Mouse (Mus musculus): Measurements from ENCODE around the gene AC170998.1. TPM values are rescaled to one million over a fixed set of nuclear protein-coding genes. Genes with fewer than 3 reads are reported as not detected.
A peak's percentile ranks its signal among the peaks of the same experiment; 100 is the strongest.

Gene AC170998.1
- 2.6 and 3.3 TPM in 2 replicates for polyA plus RNA-seq (2016; fragmentation: Nextera tagmentation; extraction: Ambion mirVana)

DNA sequence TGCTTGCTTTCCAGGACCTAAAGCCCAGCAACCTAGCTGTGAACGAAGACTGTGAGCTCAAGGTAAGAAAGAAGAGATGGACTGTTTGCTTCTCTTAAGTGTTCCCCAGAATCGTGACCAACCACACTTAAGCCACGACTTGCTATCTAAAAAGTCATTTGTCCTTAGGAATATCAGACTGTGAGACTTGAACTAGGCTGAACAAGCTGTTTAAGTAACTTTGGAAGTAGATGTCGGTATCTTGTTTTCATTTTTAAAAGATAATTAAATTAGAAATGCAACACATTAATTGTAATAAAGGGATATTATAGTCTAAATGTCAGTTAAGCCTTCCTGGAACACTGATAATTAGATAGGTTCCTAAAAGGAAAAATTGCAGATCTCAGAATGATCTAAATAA is at the start of gene AC170998.1:
Gene AC170998.1 (plus strand): TSS at position 301 of the 400 bp plus-strand sequence.
- H3K27ac ChIP-seq: no peak within 1 kb of the TSS
- H3K4me2 ChIP-seq (replicated peaks): no peak within 1 kb of the TSS
- no peak within 1 kb of the TSS for H3K4me3 ChIP-seq
- H3K9ac ChIP-seq: no peak within 1 kb of the TSS
- H3K9me3 ChIP-seq: no peaks in the 10 kb centered on the region
- peaks cover 70% of the 10 kb centered on the region for H3K36me3 ChIP-seq
- no peaks in the 10 kb centered on the region for H3K27me3 ChIP-seq (replicated peaks)
- 95% methylated on average over 4 of the region's 4 CpGs for WGBS
- H3K4me1 ChIP-seq: no peaks in the 10 kb centered on the region
- no peak for ATAC-seq (ENCODE audit: low FRiP score, low read depth)

DNA sequence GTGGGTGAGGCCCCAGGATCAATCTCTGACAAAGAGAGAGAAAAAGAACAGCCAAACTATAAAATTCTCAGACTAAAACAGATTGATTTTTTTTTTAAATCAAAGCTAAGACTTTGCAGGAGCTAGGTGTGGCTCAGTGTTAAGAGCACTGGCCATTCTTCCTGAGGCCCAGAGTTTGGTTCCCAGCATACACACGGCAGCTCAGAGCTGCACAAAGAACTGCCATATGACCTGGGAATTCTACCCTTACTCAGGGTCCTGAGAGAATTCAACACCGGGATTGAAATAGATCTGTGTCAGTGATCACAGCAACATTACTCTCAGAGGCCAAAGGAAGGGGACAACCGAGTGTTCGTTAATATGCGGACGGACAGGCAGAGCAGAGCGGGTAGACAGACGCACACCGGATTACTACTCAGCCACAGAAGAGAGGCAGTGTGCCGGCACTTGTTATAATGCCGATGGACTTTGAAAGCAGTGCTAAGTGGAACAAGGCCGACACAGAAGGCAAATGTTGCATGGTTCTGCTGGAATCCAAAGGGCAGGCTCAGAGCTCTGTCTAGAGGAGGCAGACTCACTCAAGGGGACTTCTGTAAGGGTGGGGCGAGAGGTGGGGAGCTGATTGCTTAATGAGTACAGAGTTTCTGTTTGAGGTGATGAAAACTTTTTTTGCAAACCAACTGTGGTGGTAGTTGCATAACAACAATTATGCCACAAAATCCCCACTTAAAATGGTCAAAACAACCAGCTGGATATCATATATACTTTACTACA is 43.4 kb upstream of the AC170998.1 start:
- ATAC-seq (ENCODE audit: low FRiP score, low read depth): no peak
- no peaks in the 10 kb centered on the region for H3K27me3 ChIP-seq (replicated peaks)
- no peak overlapping the region for H3K4me2 ChIP-seq (replicated peaks)
- H3K4me1 ChIP-seq: no peaks in the 10 kb centered on the region
- no peak overlapping the region for H3K9ac ChIP-seq
- H3K36me3 ChIP-seq: no peaks in the 10 kb centered on the region
- H3K9me3 ChIP-seq: no peaks in the 10 kb centered on the region
- WGBS: 86% methylated on average over 13 of the region's 13 CpGs
- H3K27ac ChIP-seq: no peak overlapping the region
- H3K4me3 ChIP-seq: no peak overlapping the region

DNA sequence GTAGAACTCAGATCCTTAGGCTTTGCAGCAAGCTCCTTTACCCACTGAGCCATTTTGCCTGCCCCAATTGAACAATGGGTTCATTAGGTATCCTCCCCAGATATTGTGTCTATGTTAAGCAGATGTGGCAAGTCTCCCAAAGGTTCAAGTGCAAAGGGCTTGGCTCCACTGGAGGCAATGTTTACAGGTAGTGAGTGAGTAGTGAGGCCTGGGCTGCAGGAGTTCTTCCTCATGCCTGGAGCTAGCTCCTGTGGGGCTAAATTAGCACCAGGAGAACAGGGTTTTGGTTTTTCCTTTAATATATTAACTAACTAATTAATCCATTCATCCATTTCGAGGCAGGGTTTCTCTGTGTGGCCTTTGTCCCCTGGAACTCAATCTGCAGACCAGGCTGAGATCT is 42.3 kb upstream of the AC170998.1 start:
- no peak overlapping the region for H3K27ac ChIP-seq
- no peak overlapping the region for H3K4me3 ChIP-seq
- no peak for ATAC-seq (ENCODE audit: low FRiP score, low read depth)
- no peaks in the 10 kb centered on the region for H3K4me1 ChIP-seq
- H3K4me2 ChIP-seq (replicated peaks): no peak overlapping the region
- no peaks in the 10 kb centered on the region for H3K27me3 ChIP-seq (replicated peaks)
- no peaks in the 10 kb centered on the region for H3K9me3 ChIP-seq
- no peaks in the 10 kb centered on the region for H3K36me3 ChIP-seq
- 50% methylated on average over 1 of the region's 1 CpGs for WGBS
- H3K9ac ChIP-seq: no peak overlapping the region

DNA sequence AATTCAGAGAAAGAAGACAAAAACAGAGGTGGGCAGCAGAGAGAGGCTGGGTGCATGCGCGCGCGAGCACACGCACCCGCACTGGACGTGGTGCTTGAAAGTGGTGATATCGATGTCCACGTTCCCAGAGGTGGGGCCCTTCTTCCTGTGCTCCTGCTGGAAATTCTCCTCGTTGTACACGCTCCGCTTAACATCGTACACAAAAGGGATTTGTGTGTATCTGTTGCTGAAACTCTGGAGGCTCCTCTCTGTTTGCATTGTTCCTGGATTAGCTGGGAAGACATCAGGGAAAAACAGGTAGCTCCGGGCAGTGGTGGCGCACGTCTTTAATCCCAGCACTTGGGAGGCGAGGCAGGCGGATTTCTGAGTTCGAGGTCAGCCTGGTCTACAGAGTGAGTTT is 41.3 kb upstream of the AC170998.1 start:
- Histone ChIP-seq H3K36me3 (no peaks in the 10 kb centered on the region), H3K27ac (no peak overlapping the region), H3K4me3 (no peak overlapping the region), H3K9ac (no peak overlapping the region), H3K4me1 (peaks cover 5% of the 10 kb centered on the region), H3K9me3 (no peaks in the 10 kb centered on the region), H3K27me3 (replicated peaks) (peaks cover 7% of the 10 kb centered on the region), H3K4me2 (replicated peaks) (no peak overlapping the region)
- WGBS: 81% methylated on average over 19 of the region's 19 CpGs
- no peak for ATAC-seq (ENCODE audit: low FRiP score, low read depth)

GRCm38 (mm10) chr17:28687354-28687753 is 38.5 kb upstream of the AC170998.1 start:
- no peak overlapping the region for H3K9ac ChIP-seq
- no peak overlapping the region for H3K4me3 ChIP-seq
- ATAC-seq (ENCODE audit: low FRiP score, low read depth): no peak
- H3K9me3 ChIP-seq: no peaks in the 10 kb centered on the region
- H3K4me1 ChIP-seq: peaks cover 10% of the 10 kb centered on the region
- H3K36me3 ChIP-seq: no peaks in the 10 kb centered on the region
- no peak overlapping the region for H3K27ac ChIP-seq
- H3K27me3 ChIP-seq (replicated peaks): peaks cover 7% of the 10 kb centered on the region
- 51% methylated on average over 4 of the region's 4 CpGs for WGBS
- H3K4me2 ChIP-seq (replicated peaks): no peak overlapping the region

GRCm38 (mm10) chr17:28689586-28690283 is 36.1 kb upstream of the AC170998.1 start, which contains the start of gene Slc26a8:
Slc26a8 (minus strand) TSS chr17:28690233.
- 9% methylated on average over 40 of the region's 40 CpGs for WGBS
- ATAC-seq (ENCODE audit: low FRiP score, low read depth): no peak

DNA sequence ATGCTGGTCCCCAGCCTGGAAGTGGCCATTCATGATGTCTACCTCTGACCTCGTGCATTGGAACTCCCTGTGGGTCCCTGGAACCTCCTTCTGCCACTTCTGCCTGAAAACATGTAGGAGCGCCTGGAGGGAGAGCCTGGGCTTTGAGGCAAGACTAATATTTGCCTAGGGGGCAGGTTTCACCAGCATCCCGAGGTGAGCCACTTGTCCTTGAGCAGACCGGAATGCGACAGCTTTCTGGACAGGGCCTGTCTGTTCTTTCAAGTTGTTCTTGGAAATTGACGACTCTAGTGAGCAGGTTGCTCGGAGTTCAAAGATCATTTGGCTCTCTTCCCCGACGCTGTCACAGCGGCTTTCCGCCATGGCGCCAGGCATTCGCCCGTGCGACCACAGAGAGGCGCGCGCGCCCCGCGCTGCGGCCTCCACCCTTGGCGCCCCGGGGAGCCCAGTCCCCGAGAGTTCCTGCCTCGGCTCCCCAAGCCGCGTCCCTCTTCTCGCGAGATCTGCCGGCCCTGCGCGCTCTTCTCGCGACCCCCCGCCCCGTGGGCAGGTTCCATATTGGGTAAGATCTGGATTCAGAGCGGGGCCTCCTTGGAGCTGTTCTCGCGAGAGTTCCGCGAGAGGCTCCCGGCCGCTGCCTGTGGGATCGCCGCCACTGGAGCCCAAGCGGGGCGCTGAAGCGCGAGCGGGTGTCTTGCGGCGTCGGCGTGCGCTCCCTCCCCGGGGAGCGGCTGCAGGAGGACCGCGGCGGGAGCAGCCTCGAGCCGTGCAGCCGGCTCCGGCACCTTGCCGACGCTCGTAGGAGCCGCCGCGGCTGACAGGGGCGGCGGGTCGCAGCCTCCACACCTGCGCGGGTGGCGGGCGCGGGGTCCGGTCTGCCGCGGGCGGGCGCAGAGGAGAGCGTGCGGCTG is 34.9 kb upstream of the AC170998.1 start, which contains the start of gene Mapk14:
Gene Mapk14 (plus strand): TSS at position 554 of the 911 bp plus-strand sequence.
- under 1% methylated on average over 85 of the region's 86 CpGs for WGBS
- peak; percentile 94 for ATAC-seq (ENCODE audit: low FRiP score, low read depth)
- H3K27me3 ChIP-seq (replicated peaks): peaks cover 7% of the 10 kb centered on the region

More at GRCm38 (mm10) chr17:28689586-28690283, 36.1 kb upstream of the AC170998.1 start, which contains the start of gene Slc26a8:
- Histone ChIP-seq H3K27ac (peak within 1 kb of the TSS; percentile 15; the same call in 1 of the 2 replicates), H3K27me3 (replicated peaks) (peaks cover 7% of the 10 kb centered on the region), H3K9me3 (no peaks in the 10 kb centered on the region), H3K4me1 (peaks cover 24% of the 10 kb centered on the region), H3K9ac (peak within 1 kb of the TSS; percentile 85), H3K4me2 (replicated peaks) (peak within 1 kb of the TSS; percentile 88), H3K4me3 (peak within 1 kb of the TSS; percentile 97), H3K36me3 (no peaks in the 10 kb centered on the region)

DNA sequence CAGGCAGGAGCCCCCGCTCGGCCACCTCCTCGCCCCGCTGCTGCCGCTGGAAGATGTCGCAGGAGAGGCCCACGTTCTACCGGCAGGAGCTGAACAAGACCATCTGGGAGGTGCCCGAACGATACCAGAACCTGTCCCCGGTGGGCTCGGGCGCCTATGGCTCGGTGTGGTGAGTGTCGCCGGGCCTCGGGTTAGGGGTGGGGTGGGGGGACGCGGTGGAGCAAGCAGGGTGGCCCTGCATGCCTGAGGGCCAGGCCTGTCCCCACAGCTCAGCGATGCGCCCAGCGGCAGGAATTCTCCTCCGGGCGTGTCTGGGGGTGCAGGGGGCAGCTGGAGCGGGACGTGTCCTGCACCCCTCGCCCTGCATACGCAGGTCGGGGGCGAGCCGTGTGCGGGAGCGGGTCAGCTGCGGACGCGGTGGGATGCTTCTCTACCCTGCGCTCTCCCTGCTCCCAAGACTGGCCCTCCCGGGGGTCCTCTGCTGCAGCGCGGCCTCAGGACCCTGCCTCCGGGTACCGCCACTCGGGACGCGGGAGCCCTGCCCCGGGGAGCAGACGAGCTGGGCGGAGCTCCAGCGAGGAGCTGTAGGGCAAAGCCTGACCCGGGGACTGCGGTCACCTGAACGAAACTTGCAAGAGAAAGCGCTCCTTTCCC is 34.1 kb upstream of the AC170998.1 start:
- WGBS: under 1% methylated on average over 50 of the region's 53 CpGs
- Histone ChIP-seq H3K27me3 (replicated peaks) (peaks cover 7% of the 10 kb centered on the region), H3K4me2 (replicated peaks) (peak overlapping the region; percentile 77), H3K36me3 (no peaks in the 10 kb centered on the region), H3K9ac (peak overlapping the region; percentile 85), H3K4me1 (peaks cover 32% of the 10 kb centered on the region), H3K4me3 (peak overlapping the region; percentile 97), H3K9me3 (no peaks in the 10 kb centered on the region), H3K27ac (peak overlapping the region; percentile 92)
- ATAC-seq (ENCODE audit: low FRiP score, low read depth): peak; percentile 72

More for the DNA sequence above, 34.9 kb upstream of the AC170998.1 start, which contains the start of gene Mapk14:
- H3K9ac ChIP-seq: peak within 1 kb of the TSS; percentile 85
- peaks cover 27% of the 10 kb centered on the region for H3K4me1 ChIP-seq
- H3K4me2 ChIP-seq (replicated peaks): peak within 1 kb of the TSS; percentile 77
- H3K9me3 ChIP-seq: no peaks in the 10 kb centered on the region
- H3K36me3 ChIP-seq: no peaks in the 10 kb centered on the region
- H3K4me3 ChIP-seq: peak within 1 kb of the TSS; percentile 97
- H3K27ac ChIP-seq: peak within 1 kb of the TSS; percentile 92

DNA sequence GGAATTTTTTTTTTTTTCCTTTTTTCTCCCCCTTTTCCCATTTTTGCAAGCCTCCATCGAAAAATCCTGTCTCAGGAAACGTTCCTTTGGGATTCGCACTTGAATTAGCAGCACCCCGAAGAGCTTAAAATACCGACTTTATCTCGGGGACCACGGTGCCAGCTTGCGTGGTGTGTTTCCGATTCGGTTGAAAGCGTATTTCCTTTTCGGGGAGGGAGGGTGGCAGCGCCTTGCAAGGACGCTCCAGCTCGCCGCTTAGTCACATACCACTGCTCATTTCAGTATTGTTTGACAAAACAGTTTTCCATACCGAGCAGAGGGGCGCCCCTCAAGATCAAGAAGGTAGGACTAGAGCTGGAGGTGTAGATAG is 33.6 kb upstream of the AC170998.1 start:
- peak overlapping the region; percentile 97 for H3K4me3 ChIP-seq
- peak overlapping the region; percentile 77 for H3K4me2 ChIP-seq (replicated peaks)
- no peaks in the 10 kb centered on the region for H3K9me3 ChIP-seq
- peaks cover 37% of the 10 kb centered on the region for H3K4me1 ChIP-seq
- no peak for ATAC-seq (ENCODE audit: low FRiP score, low read depth)
- peaks cover 7% of the 10 kb centered on the region for H3K27me3 ChIP-seq (replicated peaks)
- under 1% methylated on average over 18 of the region's 18 CpGs for WGBS
- H3K36me3 ChIP-seq: no peaks in the 10 kb centered on the region
- 0 out of 2 replicates have a peak overlapping the region, but pooled peaks have one; percentile 92 for H3K27ac ChIP-seq
- H3K9ac ChIP-seq: peak overlapping the region; percentile 85

DNA sequence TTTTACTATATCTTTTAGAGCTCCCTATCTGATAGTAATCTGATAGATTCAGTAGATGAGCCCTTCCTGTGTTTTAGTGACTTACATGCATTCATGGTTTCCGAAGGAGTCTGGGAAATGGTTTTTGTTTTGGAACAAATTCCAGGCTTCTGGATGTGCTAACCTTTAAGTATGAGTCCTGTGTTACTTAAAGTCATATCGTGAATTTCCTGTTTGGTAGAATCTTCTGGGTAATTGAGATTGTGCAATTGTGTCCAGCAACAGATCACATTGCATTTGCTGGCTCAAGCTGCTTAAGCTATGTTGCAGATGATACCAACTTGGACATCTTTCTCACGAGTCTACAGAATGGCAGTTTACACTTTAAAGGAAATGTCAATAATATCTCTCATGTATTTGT is 32.8 kb upstream of the AC170998.1 start:
- no peak for ATAC-seq (ENCODE audit: low FRiP score, low read depth)
- peak overlapping the region; percentile 77 for H3K4me2 ChIP-seq (replicated peaks)
- WGBS: 57% methylated on average over 3 of the region's 3 CpGs
- no peaks in the 10 kb centered on the region for H3K9me3 ChIP-seq
- peaks cover 7% of the 10 kb centered on the region for H3K27me3 ChIP-seq (replicated peaks)
- no peaks in the 10 kb centered on the region for H3K36me3 ChIP-seq
- peak overlapping the region; percentile 97; the same call in 1 of the 2 replicates for H3K4me3 ChIP-seq
- no peak overlapping the region for H3K9ac ChIP-seq
- peaks cover 44% of the 10 kb centered on the region for H3K4me1 ChIP-seq
- no peak overlapping the region for H3K27ac ChIP-seq

GRCm38 (mm10) chr17:28694078-28694477 is 31.8 kb upstream of the AC170998.1 start:
- Histone ChIP-seq H3K4me1 (peaks cover 49% of the 10 kb centered on the region), H3K9ac (no peak overlapping the region; the same call in 1 of the 2 replicates), H3K36me3 (no peaks in the 10 kb centered on the region), H3K4me2 (replicated peaks) (no peak overlapping the region; the same call in 1 of the 2 replicates), H3K27ac (no peak overlapping the region), H3K9me3 (no peaks in the 10 kb centered on the region), H3K27me3 (replicated peaks) (peaks cover 5% of the 10 kb centered on the region), H3K4me3 (no peak overlapping the region)
- no peak for ATAC-seq (ENCODE audit: low FRiP score, low read depth)
- WGBS: 76% methylated on average over 2 of the region's 2 CpGs

All from neural tube, embryonic 12.5 days (tissue).